Mouse (Mus musculus): ENCODE results near the gene Mcrip1. TPM values are rescaled to one million over a fixed set of nuclear protein-coding genes. Genes with fewer than 3 reads are reported as not detected.

Gene Mcrip1
- polyA plus RNA-seq, 1 experiment = 153 TPM

Other genes starting within 250 kb of the Mcrip1 start
- gene Actg1, start 201.2 kb downstream of the Mcrip1 start, polyA plus RNA-seq (2012; rRNA removed) = 1,138 and 1,210 TPM in 2 replicates
- gene Fscn2, start 188.2 kb downstream of the Mcrip1 start, polyA plus RNA-seq (2012; rRNA removed) = 0.67 and 0.82 TPM in 2 replicates
- 27.6 and 27.8 TPM in 2 replicates for gene Faap100, start 171.0 kb downstream of the Mcrip1 start, polyA plus RNA-seq (2012; rRNA removed)
- gene Nploc4, start 112.0 kb downstream of the Mcrip1 start, polyA plus RNA-seq (2012; rRNA removed) = 52.9 and 60.2 TPM in 2 replicates
- gene Tspan10, start 107.1 kb downstream of the Mcrip1 start, polyA plus RNA-seq (2012; rRNA removed) = 0.54 and 0.61 TPM in 2 replicates
- 0.82 and 0.84 TPM in 2 replicates for gene Pde6g, start 96.2 kb downstream of the Mcrip1 start, polyA plus RNA-seq (2012; rRNA removed)
- 14.3 and 15.4 TPM in 2 replicates for gene Oxld1, start 91.7 kb downstream of the Mcrip1 start, polyA plus RNA-seq (2012; rRNA removed)
- gene Ccdc137, start 91.6 kb downstream of the Mcrip1 start, polyA plus RNA-seq (2012; rRNA removed) = 26.5 and 29.8 TPM in 2 replicates
- gene Arl16, start 82.1 kb downstream of the Mcrip1 start, polyA plus RNA-seq (2012; rRNA removed) = 48.0 and 52.0 TPM in 2 replicates
- gene Mrpl12, start 65.1 kb downstream of the Mcrip1 start, polyA plus RNA-seq (2012; rRNA removed) = 94.2 TPM in 2 replicates
- gene Slc25a10, start 57.9 kb downstream of the Mcrip1 start, polyA plus RNA-seq (2012; rRNA removed) = 30.6 and 35.8 TPM in 2 replicates
- gene Gcgr, start 19.0 kb downstream of the Mcrip1 start, polyA plus RNA-seq (2012; rRNA removed) = 0.42 and 0.54 TPM in 2 replicates
- gene Ppp1r27, start 1.4 kb upstream of the Mcrip1 start, polyA plus RNA-seq (2012; rRNA removed) = not detected in 2 replicates
- 103 and 109 TPM in 2 replicates for gene P4hb, start 23.5 kb upstream of the Mcrip1 start, polyA plus RNA-seq (2012; rRNA removed)
- 408 and 428 TPM in 2 replicates for gene Arhgdia, start 31.9 kb upstream of the Mcrip1 start, polyA plus RNA-seq (2012; rRNA removed)
- 46.3 and 53.0 TPM in 2 replicates for gene Alyref, start 48.6 kb upstream of the Mcrip1 start, polyA plus RNA-seq (2012; rRNA removed)
- gene Anapc11, start 48.7 kb upstream of the Mcrip1 start, polyA plus RNA-seq (2012; rRNA removed) = 143 and 170 TPM in 2 replicates
- gene Npb, start 58.8 kb upstream of the Mcrip1 start, polyA plus RNA-seq (2012; rRNA removed) = 0.84 and 1.2 TPM in 2 replicates
- 252 and 254 TPM in 2 replicates for gene Pcyt2, start 68.2 kb upstream of the Mcrip1 start, polyA plus RNA-seq (2012; rRNA removed)
- 99.4 and 101 TPM in 2 replicates for gene Sirt7, start 75.5 kb upstream of the Mcrip1 start, polyA plus RNA-seq (2012; rRNA removed)
- 79.9 and 84.5 TPM in 2 replicates for gene Mafg, start 83.9 kb upstream of the Mcrip1 start, polyA plus RNA-seq (2012; rRNA removed)
- 3.2 and 3.7 TPM in 2 replicates for gene Pycr1, start 94.0 kb upstream of the Mcrip1 start, polyA plus RNA-seq (2012; rRNA removed)
- gene Myadml2, start 98.4 kb upstream of the Mcrip1 start, polyA plus RNA-seq (2012; rRNA removed) = 4.7 and 5.6 TPM in 2 replicates
- 8.4 and 8.6 TPM in 2 replicates for gene Notum, start 111.4 kb upstream of the Mcrip1 start, polyA plus RNA-seq (2012; rRNA removed)
- gene Aspscr1, start 123.2 kb upstream of the Mcrip1 start, polyA plus RNA-seq (2012; rRNA removed) = 45.1 and 51.8 TPM in 2 replicates
- 34.0 and 37.4 TPM in 2 replicates for gene Cenpx, start 164.0 kb upstream of the Mcrip1 start, polyA plus RNA-seq (2012; rRNA removed)
- 111 and 130 TPM in 2 replicates for gene Lrrc45, start 164.2 kb upstream of the Mcrip1 start, polyA plus RNA-seq (2012; rRNA removed)
- gene Rac3, start 171.7 kb upstream of the Mcrip1 start, polyA plus RNA-seq (2012; rRNA removed) = 65.0 and 73.7 TPM in 2 replicates
- 24.2 and 25.6 TPM in 2 replicates for gene Dcxr, start 177.6 kb upstream of the Mcrip1 start, polyA plus RNA-seq (2012; rRNA removed)
- gene Cbr2, start 182.4 kb upstream of the Mcrip1 start, polyA plus RNA-seq (2012; rRNA removed) = 5.0 and 17.1 TPM in 2 replicates
- gene Hmga1b, start 213.1 kb upstream of the Mcrip1 start, polyA plus RNA-seq (2012; rRNA removed) = 1.3 and 2.2 TPM in 2 replicates
- gene Rfng, start 234.5 kb upstream of the Mcrip1 start, polyA plus RNA-seq (2012; rRNA removed) = 88.6 and 97.4 TPM in 2 replicates
- gene Gps1, start 234.5 kb upstream of the Mcrip1 start, polyA plus RNA-seq (2012; rRNA removed) = 222 and 229 TPM in 2 replicates
- gene Dus1l, start 246.7 kb upstream of the Mcrip1 start, polyA plus RNA-seq (2012; rRNA removed) = 45.1 and 45.7 TPM in 2 replicates